ENCODE assay signal across 26 mouse cellular contexts in the genomic region with DNA sequence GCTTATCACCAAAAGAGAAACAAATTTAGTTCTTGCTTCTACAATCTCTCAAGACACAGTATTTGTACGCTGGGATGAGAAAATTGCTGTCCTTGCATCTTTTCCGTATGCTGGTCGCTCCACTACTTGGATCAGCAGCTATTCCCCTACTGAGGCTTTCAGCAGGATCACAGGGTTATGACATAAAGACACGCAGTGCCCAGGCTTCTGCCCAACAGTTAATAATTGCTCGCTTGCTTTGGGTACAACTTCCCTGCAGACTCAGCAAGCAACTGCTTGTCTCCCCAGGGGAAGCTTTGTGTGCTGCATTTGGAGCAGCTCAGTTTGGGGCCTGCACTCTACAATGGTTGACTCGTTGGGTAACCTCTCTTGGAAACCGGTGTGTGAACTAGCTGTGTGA.
A peak's percentile ranks its signal among the peaks of the same experiment; 100 is the strongest.
DNase-seq lines count a peak whose midpoint lies in the region; ATAC-seq and TF ChIP-seq lines count a peak whose summit lies in the region.
"Had no signal": no experiment of that assay in that cellular context is flagged by ENCODE, and none has a peak within 500 bp of the region (broad histone marks: within the 10 kb centered on the region; RNA-seq: fewer than 3 reads in every experiment).

No protein-coding gene starts in this region.

- no peak overlapping the region for H3K4me2 ChIP-seq in kidney, embryonic 15.5 days
- H3K4me2 ChIP-seq: embryonic facial prominence, embryonic 13.5 days; forebrain, embryonic 12.5 days; forebrain, embryonic 15.5 days; heart, embryonic 13.5 days; hindbrain, embryonic 14.5 days had no signal

- TF ChIP-seq POLR2A in kidney, adult 2 months (IDR thresholded peaks at IDR 0.05; ENCODE audit: low read depth, low read length) = no peak
- no peak for TF ChIP-seq POLR2A in olfactory bulb, adult 2 months (IDR thresholded peaks at IDR 0.05; ENCODE audit: insufficient read depth, low read depth, low read length)

- H3K4me3 ChIP-seq in kidney, adult 2 months (ENCODE audit: insufficient read depth, low read depth, low read length) = no peak overlapping the region
- H3K4me3 ChIP-seq in kidney, embryonic 15.5 days (replicated peaks) = no peak overlapping the region
- H3K4me3 ChIP-seq in olfactory bulb, adult 2 months (ENCODE audit: insufficient read depth, low read depth, low read length) = no peak overlapping the region
- H3K4me3 ChIP-seq: embryonic facial prominence, embryonic 10.5 days; embryonic facial prominence, embryonic 13.5 days; erythroblast, embryonic 14.5 days; forebrain, embryonic 12.5 days; forebrain, embryonic 15.5 days; heart, adult 2 months; heart, embryonic 10.5 days; heart, embryonic 13.5 days had no signal

- H3K9ac ChIP-seq in kidney, embryonic 15.5 days = no peak overlapping the region
- H3K9ac ChIP-seq: embryonic facial prominence, embryonic 13.5 days; forebrain, embryonic 12.5 days; forebrain, embryonic 15.5 days; heart, embryonic 13.5 days; hindbrain, embryonic 14.5 days had no signal

- H3K27me3 ChIP-seq in kidney, adult 2 months (replicated peaks; ENCODE audit: control insufficient read depth, insufficient read depth, low read length) = no peaks in the 10 kb centered on the region
- H3K27me3 ChIP-seq in kidney, embryonic 15.5 days = no peaks in the 10 kb centered on the region
- H3K27me3 ChIP-seq: embryonic facial prominence, embryonic 13.5 days; forebrain, embryonic 12.5 days; forebrain, embryonic 15.5 days; heart, embryonic 13.5 days; Patski had no signal

- H3K27ac ChIP-seq in kidney, adult 2 months (ENCODE audit: insufficient read depth, low read depth, low read length) = 0 out of 2 replicates have a peak overlapping the region, but pooled peaks have one; percentile 10
- no peak overlapping the region for H3K27ac ChIP-seq in kidney, embryonic 15.5 days
- peak overlapping the region; percentile 61 for H3K27ac ChIP-seq in olfactory bulb, adult 2 months (ENCODE audit: insufficient read depth, low read depth, low read length)
- H3K27ac ChIP-seq: embryonic facial prominence, embryonic 10.5 days; forebrain, embryonic 12.5 days; forebrain, embryonic 15.5 days; heart, adult 2 months; heart, embryonic 10.5 days; heart, embryonic 13.5 days; hindbrain, embryonic 14.5 days; hindbrain, postnatal 0 days had no signal

- no peak for ATAC-seq in kidney, embryonic 15.5 days (replicated peaks; ENCODE audit: low FRiP score)
- ATAC-seq: forebrain, embryonic 15.5 days; Patski had no signal

- DNase-seq in heart, adult 11 months = peak; percentile 75
- DNase-seq in heart, postnatal 36 days = no peak
- DNase-seq in kidney, adult 2 months = peak; percentile 67
- peak; percentile 18 to 51 for DNase-seq in kidney, postnatal 25 days
- DNase-seq in kidney, postnatal 4 days = no peak
- DNase-seq in spleen, postnatal 14 days (ENCODE audit: low spot score in 2 of 2) = no peak
- DNase-seq: cerebellum, adult 11-12 months; cerebellum, adult 8-10 months; cerebellum, postnatal 36 days; embryo, embryonic 11 days; gastrocnemius, postnatal 25 days; heart, adult 2 months; heart, postnatal 14 days had no signal

- intact Hi-C loops in heart, postnatal 36 days (cut with DNase I) = loop anchor here (10.0 kb wide), 1 partner anchor 121 kb away; no protein-coding TSS in a partner anchor

- H3K4me1 ChIP-seq in kidney, adult 2 months (ENCODE audit: control insufficient read depth, insufficient read depth, low read length) = no peaks in the 10 kb centered on the region; the same call in 1 of the 2 replicates
- peaks cover 14% of the 10 kb centered on the region; the same call in 1 of the 2 replicates for H3K4me1 ChIP-seq in kidney, embryonic 15.5 days
- peaks cover 32% of the 10 kb centered on the region for H3K4me1 ChIP-seq in olfactory bulb, adult 2 months (ENCODE audit: control insufficient read depth, insufficient read depth, low read length)
- H3K4me1 ChIP-seq: heart, embryonic 10.5 days; heart, embryonic 13.5 days had no signal

- no peak for TF ChIP-seq CTCF in kidney, adult 2 months (conservative IDR thresholded peaks at IDR 0.05; ENCODE audit: insufficient read depth, insufficient read length, low read depth, low read length)
- no peak for TF ChIP-seq CTCF in olfactory bulb, adult 2 months (IDR thresholded peaks at IDR 0.05; ENCODE audit: insufficient read depth, low read depth, low read length)

- no peaks in the 10 kb centered on the region for H3K9me3 ChIP-seq in kidney, embryonic 15.5 days (replicated peaks)
- H3K9me3 ChIP-seq: embryonic facial prominence, embryonic 10.5 days; embryonic facial prominence, embryonic 13.5 days; forebrain, embryonic 12.5 days; forebrain, embryonic 15.5 days; G1E; heart, embryonic 10.5 days; heart, embryonic 13.5 days had no signal

- 61% methylated on average over 7 of the region's 7 CpGs for WGBS in kidney, adult 2 months
- 86% methylated on average over 7 of the region's 7 CpGs for WGBS in kidney, embryonic 15.5 days
- WGBS in olfactory bulb, adult 2 months = 51% methylated on average over 7 of the region's 7 CpGs

- peaks cover 1% of the 10 kb centered on the region for H3K36me3 ChIP-seq in kidney, adult 2 months (ENCODE audit: control insufficient read depth, insufficient read depth, low read length)
- peaks cover 21% of the 10 kb centered on the region for H3K36me3 ChIP-seq in kidney, embryonic 15.5 days

Comparison
In these comparisons a context has a peak if more than half of its experiments do, and no peak if none do; other contexts are left out.
1. DNase-seq: peak in heart, adult 11 months (single experiment), kidney, adult 2 months (single experiment) and kidney, postnatal 25 days (2 of 2); none in heart, postnatal 36 days (0 of 2), kidney, postnatal 4 days (0 of 2) and spleen, postnatal 14 days (0 of 2).